Mouse (Mus musculus) limb, embryonic 12.5 days (tissue): ENCODE measurements around the gene Olfr827. TPM values are rescaled to one million over a fixed set of nuclear protein-coding genes. Genes with fewer than 3 reads are reported as not detected.

Experiments
- ATAC-seq: fragments of 200-750 bp; cut with Nextera tagmentation; 2 replicates; pipeline ENCODE4 v1.8.0; 2017; ENCODE audit warnings: low read depth, moderate TSS enrichment; ENCODE audit not compliant: insufficient number of reproducible peaks, insufficient read depth, low FRiP score, low TSS enrichment
- H3K27ac ChIP-seq: fragments of 300-500 bp; sonication (generic); 2 replicates; pipeline ENCODE4 v1.5.1; 2016; ENCODE audit warnings: mild to moderate bottlenecking, moderate library complexity
- H3K27me3 ChIP-seq: fragments of 300-500 bp; sonication (generic); 2 replicates; pipeline ENCODE4 v1.6.1; 2016; ENCODE audit warnings: mild to moderate bottlenecking, moderate library complexity
- H3K36me3 ChIP-seq: fragments of 300-500 bp; sonication (generic); 2 replicates; pipeline ENCODE4 v1.6.1; 2016; ENCODE audit warnings: mild to moderate bottlenecking, moderate library complexity
- H3K4me1 ChIP-seq: fragments of 300-500 bp; sonication (generic); replicated peaks from 2 replicates; pipeline ENCODE4 v1.6.1; 2016
- H3K4me2 ChIP-seq: fragments of 300-500 bp; sonication (generic); 2 replicates; pipeline ENCODE4 v1.6.1; 2016; ENCODE audit warnings: mild to moderate bottlenecking, moderate library complexity
- H3K4me3 ChIP-seq: fragments of 300-500 bp; sonication (generic); replicated peaks from 2 replicates; pipeline ENCODE4 v1.5.1; 2016; ENCODE audit warnings: mild to moderate bottlenecking
- H3K9ac ChIP-seq: fragments of 300-500 bp; sonication (generic); replicated peaks from 2 replicates; pipeline ENCODE4 v1.6.1; 2016; ENCODE audit warnings: mild to moderate bottlenecking, moderate library complexity
- H3K9me3 ChIP-seq: fragments of 300-500 bp; sonication (generic); 2 replicates; pipeline ENCODE4 v1.6.1; 2016; ENCODE audit warnings: mild to moderate bottlenecking, moderate library complexity
- WGBS: fragments of 180-500 bp; shearing (Covaris S2); methylation state at CpG from one replicate; pipeline ENCODE4 v1.1.7; 2016; 5-methylcytosine and 5-hydroxymethylcytosine counted together
- polyA plus RNA-seq: library from polyadenylated mRNA; unstranded; fragments of >200 nt; fragmentation: Nextera tagmentation; extraction: Ambion mirVana; gene quantifications from 2 replicates; pipeline ENCODE4 v1.2.1, GENCODE M21; 2016

Gene Olfr827
- not detected in 2 replicates for polyA plus RNA-seq

- no peaks in the 10 kb centered on the region for H3K9me3 ChIP-seq
- no peak within 1 kb of the TSS for H3K27ac ChIP-seq
- ATAC-seq: no peak
- no peak within 1 kb of the TSS for H3K9ac ChIP-seq
- 85% methylated on average over 1 of the region's 1 CpGs for WGBS
- H3K36me3 ChIP-seq: no peaks in the 10 kb centered on the region
- no peaks in the 10 kb centered on the region for H3K27me3 ChIP-seq
- H3K4me3 ChIP-seq: no peak within 1 kb of the TSS
- H3K4me2 ChIP-seq: no peak within 1 kb of the TSS
- no peaks in the 10 kb centered on the region for H3K4me1 ChIP-seq
Measured at GRCm38 (mm10) chr10:130214303-130214702, at the start of gene Olfr827. TSS of gene Olfr827 (minus strand) at chr10:130214403.

- no peak overlapping the region for H3K4me2 ChIP-seq
- H3K4me1 ChIP-seq: no peaks in the 10 kb centered on the region
- no peak for ATAC-seq
- no peak overlapping the region for H3K27ac ChIP-seq
- no peak overlapping the region for H3K9ac ChIP-seq
- no peak overlapping the region for H3K4me3 ChIP-seq
- no peaks in the 10 kb centered on the region for H3K27me3 ChIP-seq
- 66% methylated on average over 4 of the region's 4 CpGs for WGBS
- no peaks in the 10 kb centered on the region for H3K9me3 ChIP-seq
- no peaks in the 10 kb centered on the region for H3K36me3 ChIP-seq
Measured at GRCm38 (mm10) chr10:130263203-130263602, 49.0 kb upstream of the Olfr827 start.

DNA sequence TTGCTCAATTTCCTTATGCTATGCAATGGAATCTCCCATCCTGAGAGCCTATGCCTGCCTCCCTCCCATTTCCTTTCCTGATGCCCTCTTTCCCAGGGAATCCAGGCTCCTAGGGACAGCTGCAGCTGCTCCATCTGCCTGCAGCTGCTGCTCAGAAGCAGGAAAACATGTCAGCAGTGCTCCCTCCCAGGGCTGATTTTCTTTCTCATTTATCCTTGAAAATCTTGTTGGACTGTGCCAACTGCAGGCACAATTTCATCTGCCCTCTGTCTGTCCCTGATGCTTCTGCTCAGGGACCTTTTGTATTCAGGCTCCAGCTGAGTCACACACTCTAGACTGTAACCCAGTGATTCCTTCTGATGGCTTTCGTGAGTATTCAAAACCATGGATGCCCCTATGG lies 45.3 kb upstream of the Olfr827 start:
- WGBS: 74% methylated on average over 1 of the region's 1 CpGs
- Histone ChIP-seq H3K36me3 (no peaks in the 10 kb centered on the region), H3K27me3 (no peaks in the 10 kb centered on the region), H3K9me3 (no peaks in the 10 kb centered on the region), H3K4me3 (no peak overlapping the region), H3K4me2 (no peak overlapping the region), H3K9ac (no peak overlapping the region), H3K27ac (no peak overlapping the region), H3K4me1 (no peaks in the 10 kb centered on the region)
- ATAC-seq: no peak

DNA sequence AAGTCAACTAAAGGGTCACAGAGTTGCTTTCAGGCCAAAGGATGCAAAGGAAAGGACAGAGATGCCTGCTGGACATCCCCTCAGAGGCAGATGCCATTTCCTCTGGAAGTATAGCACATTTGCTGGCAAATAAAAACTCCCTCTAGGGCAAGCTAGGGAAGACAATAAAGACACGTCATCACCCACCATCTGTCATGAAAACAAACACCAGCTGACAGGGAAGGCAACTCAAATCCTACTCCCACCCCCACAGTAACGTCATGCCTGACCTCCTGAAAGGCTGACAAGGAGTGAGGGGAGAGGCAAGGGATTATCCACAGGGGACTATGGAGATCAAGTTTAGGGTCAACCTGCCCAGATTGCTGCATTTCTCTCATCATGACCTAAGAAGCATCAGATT lies 30.1 kb upstream of the Olfr827 start:
- H3K36me3 ChIP-seq: no peaks in the 10 kb centered on the region
- H3K4me3 ChIP-seq: no peak overlapping the region
- ATAC-seq: no peak
- no peak overlapping the region for H3K4me2 ChIP-seq
- 9% methylated on average over 2 of the region's 2 CpGs for WGBS
- no peak overlapping the region for H3K27ac ChIP-seq
- no peaks in the 10 kb centered on the region for H3K27me3 ChIP-seq
- no peaks in the 10 kb centered on the region for H3K4me1 ChIP-seq
- no peaks in the 10 kb centered on the region for H3K9me3 ChIP-seq
- no peak overlapping the region for H3K9ac ChIP-seq

DNA sequence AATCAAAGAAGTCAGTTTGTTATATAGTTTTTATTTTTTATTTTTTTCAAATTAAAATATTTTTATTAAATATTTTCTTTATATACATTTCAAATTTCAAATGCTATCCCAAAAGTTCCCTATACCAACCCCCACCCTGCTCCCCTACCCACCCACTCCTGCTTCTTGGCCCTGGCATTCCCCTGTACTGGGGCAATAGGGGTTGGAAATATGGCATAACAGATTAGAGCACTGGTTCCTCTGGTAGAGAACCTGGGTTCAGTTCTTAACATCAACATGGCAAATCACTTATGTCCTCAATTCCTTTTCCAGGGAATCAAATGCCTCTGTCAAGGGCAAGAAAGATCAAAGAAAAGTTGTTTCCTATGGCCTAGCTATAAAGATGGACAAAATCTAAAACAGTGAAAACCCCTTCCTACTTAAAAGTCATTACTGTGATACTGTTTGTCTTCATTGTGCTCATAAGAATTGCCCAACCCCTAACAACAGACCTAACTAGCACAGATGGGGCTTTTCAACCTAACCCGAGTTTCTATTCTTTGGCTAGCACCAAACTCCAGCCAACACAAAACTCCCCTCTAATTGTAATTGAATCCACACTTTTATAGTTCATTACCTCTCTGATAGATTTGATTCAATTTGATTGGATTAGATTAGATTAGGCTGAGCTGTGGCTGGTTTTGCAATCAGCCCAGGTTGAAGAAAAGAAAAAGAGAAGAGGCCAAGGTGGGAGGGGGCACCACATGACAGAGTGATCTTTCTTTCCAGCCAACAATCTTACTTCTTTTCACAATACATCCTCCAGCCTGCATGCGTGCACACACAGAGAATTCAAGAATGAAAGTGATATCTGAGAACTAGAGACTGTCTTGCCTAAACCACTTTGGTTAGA lies 24.4 kb upstream of the Olfr827 start:
- no peak overlapping the region for H3K4me3 ChIP-seq
- H3K9me3 ChIP-seq: no peaks in the 10 kb centered on the region
- H3K27ac ChIP-seq: no peak overlapping the region
- no peak for ATAC-seq
- no peaks in the 10 kb centered on the region for H3K27me3 ChIP-seq
- H3K36me3 ChIP-seq: no peaks in the 10 kb centered on the region
- 70% methylated on average over 2 of the region's 2 CpGs for WGBS
- no peak overlapping the region for H3K4me2 ChIP-seq
- no peaks in the 10 kb centered on the region for H3K4me1 ChIP-seq
- H3K9ac ChIP-seq: no peak overlapping the region

DNA sequence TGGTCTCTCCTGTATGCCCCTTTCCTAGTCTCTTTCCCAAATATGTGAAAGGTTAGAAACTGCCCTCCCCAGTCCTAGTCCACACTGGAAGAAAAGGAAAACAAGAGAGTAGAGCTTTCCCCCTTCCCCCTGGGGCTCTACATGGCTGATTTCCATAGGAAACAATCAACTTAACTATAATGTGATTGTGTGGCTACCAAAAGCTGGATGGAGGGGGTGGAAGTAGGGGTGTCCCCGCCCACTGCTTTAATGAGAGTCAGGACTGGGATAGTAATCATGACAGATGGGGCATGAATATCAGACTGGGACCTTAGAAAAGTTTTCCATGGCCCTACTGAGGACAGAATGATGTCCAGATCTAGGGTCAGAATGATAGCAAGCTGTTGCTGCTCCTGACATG lies 20.4 kb upstream of the Olfr827 start:
- 71% methylated on average over 1 of the region's 1 CpGs for WGBS
- H3K36me3 ChIP-seq: no peaks in the 10 kb centered on the region
- no peak overlapping the region for H3K4me3 ChIP-seq
- H3K4me2 ChIP-seq: no peak overlapping the region
- no peak for ATAC-seq
- no peak overlapping the region for H3K9ac ChIP-seq
- H3K9me3 ChIP-seq: no peaks in the 10 kb centered on the region
- H3K4me1 ChIP-seq: no peaks in the 10 kb centered on the region
- H3K27ac ChIP-seq: no peak overlapping the region
- H3K27me3 ChIP-seq: no peaks in the 10 kb centered on the region

- WGBS: 78% methylated on average over 1 of the region's 1 CpGs
- no peak overlapping the region for H3K27ac ChIP-seq
- H3K9me3 ChIP-seq: no peaks in the 10 kb centered on the region
- H3K27me3 ChIP-seq: no peaks in the 10 kb centered on the region
- no peak overlapping the region for H3K4me2 ChIP-seq
- H3K4me1 ChIP-seq: no peaks in the 10 kb centered on the region
- H3K9ac ChIP-seq: no peak overlapping the region
- H3K36me3 ChIP-seq: no peaks in the 10 kb centered on the region
- no peak overlapping the region for H3K4me3 ChIP-seq
- ATAC-seq: no peak
Measured at GRCm38 (mm10) chr10:130232117-130232516, 17.9 kb upstream of the Olfr827 start.

GRCm38 (mm10) chr10:130229584-130229983 lies 15.4 kb upstream of the Olfr827 start:
- H3K27me3 ChIP-seq: no peaks in the 10 kb centered on the region
- no peaks in the 10 kb centered on the region for H3K4me1 ChIP-seq
- no peaks in the 10 kb centered on the region for H3K9me3 ChIP-seq
- H3K9ac ChIP-seq: no peak overlapping the region
- H3K36me3 ChIP-seq: no peaks in the 10 kb centered on the region
- WGBS: 84% methylated on average over 5 of the region's 5 CpGs
- ATAC-seq: no peak
- no peak overlapping the region for H3K4me2 ChIP-seq
- no peak overlapping the region for H3K27ac ChIP-seq
- no peak overlapping the region for H3K4me3 ChIP-seq

- Histone ChIP-seq H3K9me3 (no peaks in the 10 kb centered on the region), H3K4me1 (no peaks in the 10 kb centered on the region), H3K27ac (no peak overlapping the region), H3K4me2 (no peak overlapping the region), H3K9ac (no peak overlapping the region), H3K4me3 (no peak overlapping the region), H3K36me3 (no peaks in the 10 kb centered on the region), H3K27me3 (no peaks in the 10 kb centered on the region)
- ATAC-seq: no peak
- whole genome bisulfite sequencing: 0% methylated on average over 1 of the region's 1 CpGs
Measured at GRCm38 (mm10) chr10:130228246-130228645, 14.0 kb upstream of the Olfr827 start.

GRCm38 (mm10) chr10:130225034-130225433 lies 10.8 kb upstream of the Olfr827 start:
- H3K27me3 ChIP-seq: no peaks in the 10 kb centered on the region
- H3K9ac ChIP-seq: no peak overlapping the region
- ATAC-seq: no peak
- no peak overlapping the region for H3K27ac ChIP-seq
- no peak overlapping the region for H3K4me2 ChIP-seq
- H3K9me3 ChIP-seq: no peaks in the 10 kb centered on the region
- no peaks in the 10 kb centered on the region for H3K4me1 ChIP-seq
- WGBS: 68% methylated on average over 3 of the region's 3 CpGs
- H3K4me3 ChIP-seq: no peak overlapping the region
- H3K36me3 ChIP-seq: no peaks in the 10 kb centered on the region

- no peaks in the 10 kb centered on the region for H3K4me1 ChIP-seq
- WGBS: 80% methylated on average over 1 of the region's 1 CpGs
- H3K36me3 ChIP-seq: no peaks in the 10 kb centered on the region
- H3K9me3 ChIP-seq: no peaks in the 10 kb centered on the region
- no peak within 1 kb of the TSS for H3K9ac ChIP-seq
- no peak within 1 kb of the TSS for H3K4me2 ChIP-seq
- no peak within 1 kb of the TSS for H3K27ac ChIP-seq
- H3K4me3 ChIP-seq: no peak within 1 kb of the TSS
- H3K27me3 ChIP-seq: no peaks in the 10 kb centered on the region
- no peak for ATAC-seq
Measured at GRCm38 (mm10) chr10:130184086-130184485, 30.1 kb downstream of the Olfr827 start, which contains the start of gene Olfr826. TSS of gene Olfr826 (minus strand) at chr10:130184186.

DNA sequence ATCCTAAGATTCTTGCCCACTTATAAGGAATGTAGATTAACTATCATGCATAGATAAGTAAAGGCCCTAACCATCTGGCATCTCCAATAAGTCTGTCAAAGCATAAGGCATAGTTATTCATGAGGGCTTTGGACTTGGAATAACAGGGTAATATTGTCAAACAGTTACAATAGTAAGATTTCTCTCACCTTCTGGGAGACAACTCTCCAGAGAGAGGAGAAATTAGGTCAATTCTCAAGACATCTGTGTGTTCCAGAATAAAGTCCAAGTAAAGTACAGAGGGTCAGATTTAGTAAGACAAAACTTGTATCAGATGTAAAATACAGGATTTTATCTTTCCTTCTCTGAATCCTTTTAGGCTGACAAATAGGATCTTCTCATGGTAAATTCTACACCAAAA lies 47.5 kb downstream of the Olfr827 start, which contains the start of gene Olfr825:
TSS of gene Olfr825 (minus strand) at position 101 of the 400 bp plus-strand sequence.
- H3K27ac ChIP-seq: no peak within 1 kb of the TSS
- no peaks in the 10 kb centered on the region for H3K4me1 ChIP-seq
- H3K36me3 ChIP-seq: no peaks in the 10 kb centered on the region
- H3K9ac ChIP-seq: no peak within 1 kb of the TSS
- no peak within 1 kb of the TSS for H3K4me2 ChIP-seq
- no peaks in the 10 kb centered on the region for H3K27me3 ChIP-seq
- H3K9me3 ChIP-seq: no peaks in the 10 kb centered on the region
- no peak within 1 kb of the TSS for H3K4me3 ChIP-seq
- ATAC-seq: no peak
